Mouse (Mus musculus): ENCODE measurements around the gene Rpl37. TPM values are rescaled to one million over a fixed set of nuclear protein-coding genes. Genes with fewer than 3 reads are reported as not detected.

The Rpl37 gene
- 663 and 821 TPM in 2 replicates for polyA plus RNA-seq (2012; rRNA removed)

DNA sequence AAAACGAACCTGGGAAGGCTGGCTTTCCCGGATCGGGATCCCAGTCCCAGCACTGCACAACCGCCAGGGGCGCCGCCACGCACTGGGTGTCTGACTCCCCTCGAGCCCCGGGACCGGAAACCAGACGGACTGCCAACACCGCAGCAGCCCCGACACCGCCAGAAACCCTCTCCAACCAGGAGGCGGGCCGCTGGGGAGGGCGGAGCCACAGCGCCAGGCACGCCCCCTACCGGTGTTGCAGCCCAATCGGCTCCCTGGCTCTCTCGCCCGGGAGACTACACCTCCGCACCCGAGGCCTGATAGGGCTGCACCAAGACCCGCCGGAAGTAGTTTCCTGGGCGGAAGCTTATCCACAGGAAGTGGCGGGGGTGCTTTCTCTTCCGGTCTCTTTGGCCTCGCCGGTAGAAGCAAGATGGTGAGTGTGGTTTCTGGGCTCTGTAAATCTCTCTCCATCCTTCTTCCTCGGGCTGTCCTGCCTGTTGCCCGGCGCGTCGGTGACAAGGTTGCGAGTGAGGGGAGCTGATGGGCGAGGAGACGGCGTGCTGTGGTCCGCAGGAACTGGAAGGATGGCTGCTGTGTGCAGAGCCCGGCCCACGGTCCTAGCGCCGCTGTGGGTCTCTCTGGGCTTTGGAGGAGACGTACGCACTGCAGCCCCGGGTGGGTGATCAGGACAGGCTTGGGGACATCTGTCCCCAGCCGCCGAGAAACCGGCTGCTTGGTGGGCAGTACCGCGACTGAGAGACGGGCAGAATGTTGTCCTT lies at the start of gene Rpl37:
Gene Rpl37 (plus strand): TSS at position 376 of the 761 bp plus-strand sequence.
- DNase-seq: peak; percentile 99
- WGBS: under 1% methylated on average over 55 of the region's 55 CpGs
- H3K4me3 ChIP-seq (ENCODE audit: insufficient read depth, low read depth, low read length): peak within 1 kb of the TSS; percentile 83
- peak within 1 kb of the TSS; percentile 90 for H3K27ac ChIP-seq (ENCODE audit: insufficient read depth, low read depth, low read length)
- peaks cover 5% of the 10 kb centered on the region; the same call in 1 of the 2 replicates for H3K4me1 ChIP-seq (ENCODE audit: control insufficient read depth, insufficient read depth, low read length)
- no peaks in the 10 kb centered on the region for H3K27me3 ChIP-seq (replicated peaks; ENCODE audit: control insufficient read depth, insufficient read depth, low read length)
- TF ChIP-seq CTCF (conservative IDR thresholded peaks at IDR 0.05; ENCODE audit: insufficient read depth, insufficient read length, low read depth, low read length): peak; percentile 47; the same call in 1 of the 2 replicates
- peak; percentile 32 for TF ChIP-seq POLR2A (IDR thresholded peaks at IDR 0.05; ENCODE audit: low read depth, low read length)
- peaks cover 4% of the 10 kb centered on the region; the same call in 1 of the 2 replicates for H3K36me3 ChIP-seq (ENCODE audit: control insufficient read depth, insufficient read depth, low read length)

DNA sequence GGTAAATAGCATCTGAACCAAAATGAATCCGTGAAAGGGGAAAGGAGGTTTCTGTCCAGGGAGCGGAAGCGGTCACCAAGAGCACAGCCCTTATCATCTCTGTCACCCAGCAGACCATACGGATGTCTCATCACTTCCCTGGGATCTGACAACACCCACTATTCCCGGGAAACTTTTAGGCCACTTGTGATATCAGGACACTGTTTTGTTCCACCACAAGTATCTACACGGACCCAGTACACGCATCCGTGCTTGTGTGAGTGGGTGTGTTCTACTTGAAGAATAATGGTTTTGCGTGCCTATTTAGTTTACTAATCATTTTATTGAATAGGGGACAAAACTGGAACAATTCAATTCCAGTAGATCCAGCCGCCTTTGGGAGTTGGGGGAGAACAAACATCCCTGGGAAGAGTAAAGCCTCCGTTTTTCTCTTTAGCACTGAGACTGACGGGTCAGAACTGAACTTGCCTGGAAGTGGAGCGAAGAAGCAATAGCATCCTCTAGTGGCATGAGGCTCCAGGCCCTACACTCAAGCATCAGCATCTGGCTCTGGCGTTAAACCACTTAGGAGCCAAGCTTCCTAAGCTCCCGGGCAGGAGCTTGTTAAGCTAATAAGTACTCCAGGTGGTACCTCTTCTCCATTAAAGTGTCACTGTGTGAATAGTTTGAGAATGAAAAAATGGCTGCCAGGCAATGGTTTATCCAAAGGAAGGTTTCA lies 47.5 kb upstream of the Rpl37 start:
- Histone ChIP-seq H3K36me3 (ENCODE audit: control insufficient read depth, insufficient read depth, low read length) (no peaks in the 10 kb centered on the region), H3K27ac (ENCODE audit: insufficient read depth, low read depth, low read length) (no peak overlapping the region), H3K27me3 (replicated peaks; ENCODE audit: control insufficient read depth, insufficient read depth, low read length) (no peaks in the 10 kb centered on the region), H3K4me1 (ENCODE audit: control insufficient read depth, insufficient read depth, low read length) (no peaks in the 10 kb centered on the region), H3K4me3 (ENCODE audit: insufficient read depth, low read depth, low read length) (no peak overlapping the region)
- 56% methylated on average over 15 of the region's 15 CpGs for WGBS
- peak; percentile 60 for DNase-seq
- TF ChIP-seq POLR2A (IDR thresholded peaks at IDR 0.05; ENCODE audit: low read depth, low read length): no peak
- TF ChIP-seq CTCF (conservative IDR thresholded peaks at IDR 0.05; ENCODE audit: insufficient read depth, insufficient read length, low read depth, low read length): peak; percentile 76

DNA sequence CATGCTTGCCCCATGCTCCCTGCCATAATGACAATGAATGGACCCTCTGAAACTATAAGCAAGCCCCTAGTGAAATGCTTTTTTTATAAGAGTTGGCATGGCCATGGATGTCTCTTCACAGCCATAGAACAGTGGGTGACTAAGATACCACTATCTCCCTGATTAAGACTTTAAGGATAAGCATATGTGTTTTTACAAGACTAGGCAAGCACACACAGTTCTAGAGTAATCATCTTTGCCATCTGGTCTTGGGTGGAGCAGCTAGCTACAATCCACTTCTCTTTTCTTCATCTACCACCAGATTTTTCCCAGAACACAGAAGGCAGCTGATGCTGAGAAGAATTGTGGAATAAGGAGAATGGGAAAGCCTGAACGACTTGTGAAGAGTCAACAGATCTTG lies 35.2 kb upstream of the Rpl37 start:
- TF ChIP-seq POLR2A (IDR thresholded peaks at IDR 0.05; ENCODE audit: low read depth, low read length) (no peak), CTCF (conservative IDR thresholded peaks at IDR 0.05; ENCODE audit: insufficient read depth, insufficient read length, low read depth, low read length) (no peak)
- no peak for DNase-seq
- H3K36me3 ChIP-seq (ENCODE audit: control insufficient read depth, insufficient read depth, low read length): no peaks in the 10 kb centered on the region
- no peaks in the 10 kb centered on the region for H3K27me3 ChIP-seq (replicated peaks; ENCODE audit: control insufficient read depth, insufficient read depth, low read length)
- no peaks in the 10 kb centered on the region for H3K4me1 ChIP-seq (ENCODE audit: control insufficient read depth, insufficient read depth, low read length)
- WGBS: 90% methylated on average over 1 of the region's 1 CpGs
- H3K27ac ChIP-seq (ENCODE audit: insufficient read depth, low read depth, low read length): no peak overlapping the region
- no peak overlapping the region for H3K4me3 ChIP-seq (ENCODE audit: insufficient read depth, low read depth, low read length)

DNA sequence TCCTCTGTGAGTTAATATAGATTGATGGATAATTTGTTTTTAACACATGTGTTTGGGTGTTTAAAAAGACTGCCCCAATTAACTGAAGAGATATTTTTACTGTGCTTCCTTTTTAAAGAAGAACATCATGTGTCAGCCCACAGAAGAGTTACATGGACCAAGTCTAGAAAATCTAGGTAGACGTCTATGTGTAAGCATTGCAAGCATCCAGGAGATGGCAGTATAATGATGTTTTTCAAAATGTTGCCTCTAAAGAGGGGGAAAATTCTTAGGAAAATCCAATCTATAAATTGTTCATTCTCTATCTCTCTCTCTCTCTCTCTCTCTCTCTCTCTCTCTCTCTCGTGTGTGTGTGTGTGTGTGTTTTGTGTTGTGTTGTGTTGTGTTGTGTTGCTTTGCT lies 30.3 kb upstream of the Rpl37 start:
- H3K27ac ChIP-seq (ENCODE audit: insufficient read depth, low read depth, low read length): no peak overlapping the region
- H3K27me3 ChIP-seq (replicated peaks; ENCODE audit: control insufficient read depth, insufficient read depth, low read length): no peaks in the 10 kb centered on the region
- H3K4me3 ChIP-seq (ENCODE audit: insufficient read depth, low read depth, low read length): no peak overlapping the region
- 11% methylated on average over 2 of the region's 2 CpGs for WGBS
- no peaks in the 10 kb centered on the region for H3K4me1 ChIP-seq (ENCODE audit: control insufficient read depth, insufficient read depth, low read length)
- TF ChIP-seq POLR2A (IDR thresholded peaks at IDR 0.05; ENCODE audit: low read depth, low read length): no peak
- no peak for TF ChIP-seq CTCF (conservative IDR thresholded peaks at IDR 0.05; ENCODE audit: insufficient read depth, insufficient read length, low read depth, low read length)
- peak; percentile 31 for DNase-seq
- no peaks in the 10 kb centered on the region for H3K36me3 ChIP-seq (ENCODE audit: control insufficient read depth, insufficient read depth, low read length)

DNA sequence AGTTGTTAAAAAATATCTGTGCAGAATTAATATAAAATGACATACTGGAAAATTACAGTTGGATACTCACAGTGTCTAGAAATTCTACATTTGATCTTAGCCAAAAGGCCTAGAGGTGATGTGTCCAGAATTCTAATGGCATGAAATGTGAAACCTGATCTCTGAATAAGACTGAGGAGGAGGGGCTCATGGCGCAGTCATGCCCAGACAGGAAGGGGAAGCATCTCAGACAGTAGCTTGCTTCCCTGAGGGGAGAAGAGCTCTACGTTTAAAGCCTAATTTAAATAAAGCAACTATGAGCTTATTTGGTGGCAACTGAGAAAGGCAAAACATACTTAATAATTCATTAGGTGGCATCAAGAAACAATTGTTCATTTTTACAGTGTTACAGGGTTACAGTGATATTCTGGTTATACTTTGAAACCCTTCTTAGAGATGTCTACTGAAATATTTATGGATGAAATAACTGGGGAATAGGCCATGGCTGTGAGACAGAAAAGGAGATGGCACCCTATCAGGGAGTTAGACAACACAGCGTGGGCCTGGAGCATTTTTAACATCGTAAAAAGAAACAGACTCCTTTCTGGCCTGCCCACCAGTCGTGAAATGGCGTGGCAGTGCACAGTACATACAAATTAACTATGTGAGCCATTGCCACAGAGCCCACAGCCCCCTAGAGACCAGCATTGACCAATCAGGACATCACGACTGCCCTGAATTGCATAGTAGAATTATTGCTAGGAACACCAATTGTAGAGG lies 27.4 kb upstream of the Rpl37 start:
- H3K4me1 ChIP-seq (ENCODE audit: control insufficient read depth, insufficient read depth, low read length): no peaks in the 10 kb centered on the region
- H3K36me3 ChIP-seq (ENCODE audit: control insufficient read depth, insufficient read depth, low read length): no peaks in the 10 kb centered on the region
- no peaks in the 10 kb centered on the region for H3K27me3 ChIP-seq (replicated peaks; ENCODE audit: control insufficient read depth, insufficient read depth, low read length)
- no peak overlapping the region for H3K27ac ChIP-seq (ENCODE audit: insufficient read depth, low read depth, low read length)
- H3K4me3 ChIP-seq (ENCODE audit: insufficient read depth, low read depth, low read length): no peak overlapping the region
- DNase-seq: no peak
- 60% methylated on average over 7 of the region's 7 CpGs for WGBS
- TF ChIP-seq POLR2A (IDR thresholded peaks at IDR 0.05; ENCODE audit: low read depth, low read length) (no peak), CTCF (conservative IDR thresholded peaks at IDR 0.05; ENCODE audit: insufficient read depth, insufficient read length, low read depth, low read length) (no peak)

DNA sequence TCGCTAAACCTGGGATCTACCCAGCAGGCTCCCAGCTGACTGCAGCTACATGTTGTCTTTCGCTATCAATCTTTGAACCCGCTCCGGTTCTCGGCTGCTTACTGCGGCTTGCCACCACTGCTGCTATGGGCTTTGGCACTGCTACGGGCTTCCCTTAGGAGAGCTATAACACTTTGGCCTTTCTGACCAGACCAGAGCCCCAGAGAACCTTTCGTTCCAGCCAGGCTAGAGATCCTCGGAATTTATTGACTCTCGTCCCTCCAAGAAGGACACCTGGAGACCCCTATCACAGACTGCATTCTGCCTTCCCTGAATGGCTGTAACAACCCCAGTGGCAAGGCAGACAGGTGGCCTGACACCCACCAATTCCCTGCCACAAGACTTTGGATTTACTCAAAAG lies 26.3 kb upstream of the Rpl37 start:
- WGBS: 89% methylated on average over 10 of the region's 10 CpGs
- H3K4me1 ChIP-seq (ENCODE audit: control insufficient read depth, insufficient read depth, low read length): no peaks in the 10 kb centered on the region
- H3K36me3 ChIP-seq (ENCODE audit: control insufficient read depth, insufficient read depth, low read length): no peaks in the 10 kb centered on the region
- no peaks in the 10 kb centered on the region for H3K27me3 ChIP-seq (replicated peaks; ENCODE audit: control insufficient read depth, insufficient read depth, low read length)
- TF ChIP-seq POLR2A (IDR thresholded peaks at IDR 0.05; ENCODE audit: low read depth, low read length) (no peak), CTCF (conservative IDR thresholded peaks at IDR 0.05; ENCODE audit: insufficient read depth, insufficient read length, low read depth, low read length) (no peak)
- DNase-seq: no peak
- no peak overlapping the region for H3K4me3 ChIP-seq (ENCODE audit: insufficient read depth, low read depth, low read length)
- no peak overlapping the region for H3K27ac ChIP-seq (ENCODE audit: insufficient read depth, low read depth, low read length)

All from kidney, adult 2 months (tissue).